Mouse (Mus musculus) C2C12 (cell line): ENCODE measurements at regions not wholly inside any gene's neighbourhood (a gene's known extent, or its start where the extent isn't known, plus 50 kb on each side); places are given as distances from the start of the nearest gene placed in this dataset.

ENCODE experiments used
- H3K27me3 ChIP-seq: one replicate; pipeline ENCODE4 v1.6.1; 2011; ENCODE audit not compliant: control insufficient read depth, insufficient read depth, insufficient read length
- H3K36me3 ChIP-seq: one replicate; pipeline ENCODE4 v1.6.1; 2011; ENCODE audit not compliant: control insufficient read depth, insufficient read depth
- H3K4me3 ChIP-seq: one replicate; pipeline ENCODE4 v1.5.1; 2011; ENCODE audit warnings: mild to moderate bottlenecking, control low read depth; ENCODE audit not compliant: poor library complexity, insufficient read depth, severe bottlenecking
- H3K79me2 ChIP-seq: one replicate; pipeline ENCODE4 v1.6.1; 2011; ENCODE audit not compliant: control insufficient read depth, insufficient read depth
- H3K79me3 ChIP-seq: one replicate; pipeline ENCODE4 v1.6.1; 2011; ENCODE audit warnings: low read depth, control low read depth
- H3ac ChIP-seq: one replicate; pipeline ENCODE3; 2011; ENCODE audit warnings: low read depth; ENCODE audit not compliant: control insufficient read depth, insufficient read length
- CEBPB ChIP-seq: IDR thresholded peaks from one replicate; pipeline ENCODE4 v1.6.1; 2011; ENCODE audit warnings: low read depth, mild to moderate bottlenecking, control low read depth, moderate library complexity
- CTCF ChIP-seq: IDR thresholded peaks from one replicate; pipeline ENCODE4 v1.5.1; 2011; ENCODE audit not compliant: control insufficient read depth, insufficient read depth, insufficient read length
- FOSL1 ChIP-seq: IDR thresholded peaks from one replicate; pipeline ENCODE4 v1.8.0; 2011; ENCODE audit warnings: mild to moderate bottlenecking, low read length; ENCODE audit not compliant: poor library complexity, insufficient read depth, severe bottlenecking
- MAX ChIP-seq: IDR thresholded peaks from one replicate; pipeline ENCODE4 v1.6.1; 2011; ENCODE audit warnings: mild to moderate bottlenecking, control low read depth
- MYOD1 ChIP-seq: IDR thresholded peaks from one replicate; pipeline ENCODE4 v1.6.1; 2011; ENCODE audit warnings: low read depth; ENCODE audit not compliant: control insufficient read depth, insufficient read length
- MYOG ChIP-seq: IDR thresholded peaks from one replicate; pipeline ENCODE4 v1.6.1; 2011; ENCODE audit not compliant: control insufficient read depth, insufficient read length; ENCODE audit errors: extremely low read depth
- USF1 ChIP-seq: IDR thresholded peaks from one replicate; pipeline ENCODE4 v1.6.1; 2011; ENCODE audit warnings: low read depth, mild to moderate bottlenecking, control low read depth, moderate library complexity

GRCm38 (mm10) chr15:38351701-38352100 is 926.3 kb downstream of the 4930447A16Rik start:
- Histone ChIP-seq H3K36me3 (no peaks in the 10 kb centered on the region), H3K79me3 (no peaks in the 10 kb centered on the region), H3ac (no peak overlapping the region), H3K4me3 (no peak overlapping the region), H3K27me3 (no peaks in the 10 kb centered on the region), H3K79me2 (no peaks in the 10 kb centered on the region)
- TF ChIP-seq MYOG: no peak
- no peak for TF ChIP-seq MAX
- no peak for TF ChIP-seq FOSL1
- no peak for TF ChIP-seq MYOD1
- no peak for TF ChIP-seq CTCF
- TF ChIP-seq USF1: no peak
- TF ChIP-seq CEBPB: no peak

GRCm38 (mm10) chr15:38353371-38353770 is 928.0 kb downstream of the 4930447A16Rik start:
- TF ChIP-seq CEBPB: no peak
- TF ChIP-seq USF1: no peak
- TF ChIP-seq MAX: no peak
- no peak for TF ChIP-seq FOSL1
- TF ChIP-seq CTCF: no peak
- no peak for TF ChIP-seq MYOG
- TF ChIP-seq MYOD1: no peak
- no peaks in the 10 kb centered on the region for H3K27me3 ChIP-seq
- no peaks in the 10 kb centered on the region for H3K36me3 ChIP-seq
- no peak overlapping the region for H3ac ChIP-seq
- H3K79me2 ChIP-seq: no peaks in the 10 kb centered on the region
- no peaks in the 10 kb centered on the region for H3K79me3 ChIP-seq
- H3K4me3 ChIP-seq: no peak overlapping the region

GRCm38 (mm10) chr15:38359053-38359452 is 933.7 kb downstream of the 4930447A16Rik start:
- TF ChIP-seq MAX (no peak), MYOG (no peak), USF1 (no peak), CEBPB (no peak), CTCF (no peak), MYOD1 (no peak), FOSL1 (no peak)

GRCm38 (mm10) chr15:38363522-38363921 is 938.2 kb downstream of the 4930447A16Rik start:
- no peak overlapping the region for H3ac ChIP-seq
- H3K79me2 ChIP-seq: no peaks in the 10 kb centered on the region
- no peak for TF ChIP-seq MYOD1
- TF ChIP-seq FOSL1: no peak
- no peak for TF ChIP-seq MYOG
- TF ChIP-seq USF1: no peak
- TF ChIP-seq CTCF: no peak
- no peak for TF ChIP-seq CEBPB
- TF ChIP-seq MAX: no peak

More at GRCm38 (mm10) chr15:38359053-38359452, 933.7 kb downstream of the 4930447A16Rik start:
- Histone ChIP-seq H3K27me3 (no peaks in the 10 kb centered on the region), H3K36me3 (no peaks in the 10 kb centered on the region), H3K4me3 (no peak overlapping the region), H3K79me3 (no peaks in the 10 kb centered on the region), H3ac (no peak overlapping the region), H3K79me2 (no peaks in the 10 kb centered on the region)

GRCm38 (mm10) chr15:38364014-38364413 is 938.7 kb downstream of the 4930447A16Rik start:
- no peaks in the 10 kb centered on the region for H3K79me3 ChIP-seq
- no peak overlapping the region for H3K4me3 ChIP-seq
- H3K79me2 ChIP-seq: no peaks in the 10 kb centered on the region
- H3K36me3 ChIP-seq: no peaks in the 10 kb centered on the region
- no peak for TF ChIP-seq MYOD1
- TF ChIP-seq USF1: no peak
- TF ChIP-seq FOSL1: no peak
- no peak for TF ChIP-seq CEBPB
- no peak for TF ChIP-seq CTCF
- TF ChIP-seq MYOG: no peak
- TF ChIP-seq MAX: no peak
- H3K27me3 ChIP-seq: no peaks in the 10 kb centered on the region
- H3ac ChIP-seq: no peak overlapping the region

More at GRCm38 (mm10) chr15:38363522-38363921, 938.2 kb downstream of the 4930447A16Rik start:
- Histone ChIP-seq H3K36me3 (no peaks in the 10 kb centered on the region), H3K4me3 (no peak overlapping the region), H3K27me3 (no peaks in the 10 kb centered on the region), H3K79me3 (no peaks in the 10 kb centered on the region)

- H3K27me3 ChIP-seq: no peaks in the 10 kb centered on the region
- no peak overlapping the region for H3K4me3 ChIP-seq
- no peaks in the 10 kb centered on the region for H3K79me3 ChIP-seq
- H3ac ChIP-seq: no peak overlapping the region
- H3K79me2 ChIP-seq: no peaks in the 10 kb centered on the region
- TF ChIP-seq USF1 (no peak), CEBPB (no peak), MYOG (no peak), MYOD1 (no peak), CTCF (no peak), FOSL1 (no peak), MAX (no peak)
- H3K36me3 ChIP-seq: no peaks in the 10 kb centered on the region
These were observed 942.3 kb downstream of the 4930447A16Rik start for GRCm38 (mm10) chr15:38367643-38368042.
